Mouse (Mus musculus) ES-E14 (cell line): ENCODE results near the gene Kcnh2.

Experiments used
- CHD2 ChIP-seq: IDR thresholded peaks from 2 replicates; pipeline ENCODE4 v1.6.1; 2014; ENCODE audit warnings: mild to moderate bottlenecking, low read depth, low read length, inconsistent platforms
- HCFC1 ChIP-seq: IDR thresholded peaks from 2 replicates; pipeline ENCODE4 v1.6.1; 2012; ENCODE audit warnings: low read length, inconsistent platforms, borderline replicate concordance; ENCODE audit not compliant: insufficient read depth
- MAFK ChIP-seq: IDR thresholded peaks from 2 replicates; pipeline ENCODE4 v1.6.1; 2014; ENCODE audit warnings: mild to moderate bottlenecking, low read depth, low read length, inconsistent platforms; ENCODE audit not compliant: insufficient read depth
- ZNF384 ChIP-seq: IDR thresholded peaks from 2 replicates; pipeline ENCODE4 v1.6.1; 2012; ENCODE audit warnings: low read depth, low read length, inconsistent platforms

DNA sequence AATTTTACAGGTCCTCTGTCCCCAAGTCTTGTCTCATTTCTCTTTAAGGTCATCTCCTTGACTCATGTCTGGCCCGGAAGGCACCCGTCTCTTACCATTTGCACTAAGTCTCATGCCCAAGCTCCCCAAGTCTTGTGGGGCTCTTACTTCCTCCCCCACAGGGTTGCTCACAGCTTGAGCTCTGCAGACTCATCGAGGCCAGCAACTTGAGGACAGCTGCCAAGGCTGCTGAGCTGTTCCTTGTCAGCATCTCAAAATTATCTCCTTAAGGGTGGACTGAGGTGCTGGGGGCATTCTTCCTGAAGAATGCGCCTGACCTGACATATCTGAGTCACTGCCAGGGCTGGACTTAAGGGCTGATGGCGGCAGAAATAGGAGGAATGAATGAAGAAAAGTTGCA lies 68.2 kb downstream of the Kcnh2 start:
- TF ChIP-seq CHD2 (no peak), HCFC1 (no peak), ZNF384 (no peak), MAFK (no peak)
